Mouse (Mus musculus) mouse embryonic stem cell (cell line): Measurements from ENCODE around the gene Nob1.

Experiments used
- in situ Hi-C, 2 experiments: fragments of 300-500 bp; cut with MboI; formaldehyde crosslinking; loops; 1 replicate in 1 of 2; 3 replicates in 1 of 2; pipeline ENCODE4 v1.14.3; 2019 to 2020; ENCODE audit warnings: low sequenced_read_pairs in 2 of 2, low pct_unique_long_range_greater_than_20kb in 1 of 2, mixed read lengths in 1 of 2; ENCODE audit not compliant: unreplicated experiment in 1 of 2

Gene Nob1

DNA sequence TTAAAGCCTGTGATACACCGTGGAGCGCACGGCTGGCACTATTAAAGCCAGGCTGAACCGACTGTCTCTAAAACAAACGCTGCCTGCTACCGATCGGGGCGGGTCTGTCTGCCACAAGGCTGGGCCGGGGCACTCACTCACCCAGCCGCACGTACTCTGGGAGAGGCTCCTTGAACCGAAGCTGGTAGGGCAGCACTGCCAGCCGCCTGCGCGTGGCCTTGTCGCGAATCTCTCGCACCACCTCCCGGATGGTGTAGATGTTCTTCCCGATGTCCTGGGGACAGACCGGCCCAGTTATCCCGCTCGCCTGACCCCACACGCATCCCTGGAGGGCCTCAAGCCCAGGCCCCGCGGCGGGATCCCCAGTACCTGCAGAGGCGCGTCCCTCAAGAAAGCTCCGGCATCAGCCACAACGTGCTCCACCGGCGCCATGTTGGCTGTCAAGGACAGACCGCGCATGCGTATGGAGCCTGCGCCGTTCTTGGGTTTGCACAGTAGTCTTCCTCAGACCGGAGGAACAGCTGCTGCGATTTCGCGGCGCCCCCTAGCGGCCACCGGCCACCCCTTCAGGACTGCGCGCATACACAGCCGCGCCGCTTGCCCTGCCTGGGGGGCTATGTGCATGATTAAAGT, at the start of gene Nob1:
Nob1 (minus strand) TSS at position 455 of the 633 bp plus-strand sequence.
- in situ Hi-C loops = no loop called here

DNA sequence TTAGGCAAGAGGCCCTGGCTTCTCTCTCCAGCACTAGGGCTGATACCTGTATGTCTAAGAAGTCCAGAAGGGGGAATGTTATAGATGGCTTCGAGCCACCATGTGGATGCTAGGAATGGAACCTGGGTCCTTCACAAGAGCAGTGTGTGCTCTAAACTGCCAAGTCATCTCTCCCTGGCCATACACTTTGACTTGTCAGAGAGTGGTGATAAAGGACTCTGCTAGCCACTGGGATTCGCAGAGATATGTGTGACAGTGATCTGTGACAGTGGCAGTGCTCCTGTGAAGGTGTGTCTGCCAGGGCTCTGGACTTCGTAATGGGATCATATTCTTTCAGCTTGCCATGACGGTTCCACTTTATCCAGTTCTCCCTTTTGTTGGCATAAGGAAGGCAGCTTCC, 48.5 kb upstream of the Nob1 start:
- in situ Hi-C loops = no loop called here

DNA sequence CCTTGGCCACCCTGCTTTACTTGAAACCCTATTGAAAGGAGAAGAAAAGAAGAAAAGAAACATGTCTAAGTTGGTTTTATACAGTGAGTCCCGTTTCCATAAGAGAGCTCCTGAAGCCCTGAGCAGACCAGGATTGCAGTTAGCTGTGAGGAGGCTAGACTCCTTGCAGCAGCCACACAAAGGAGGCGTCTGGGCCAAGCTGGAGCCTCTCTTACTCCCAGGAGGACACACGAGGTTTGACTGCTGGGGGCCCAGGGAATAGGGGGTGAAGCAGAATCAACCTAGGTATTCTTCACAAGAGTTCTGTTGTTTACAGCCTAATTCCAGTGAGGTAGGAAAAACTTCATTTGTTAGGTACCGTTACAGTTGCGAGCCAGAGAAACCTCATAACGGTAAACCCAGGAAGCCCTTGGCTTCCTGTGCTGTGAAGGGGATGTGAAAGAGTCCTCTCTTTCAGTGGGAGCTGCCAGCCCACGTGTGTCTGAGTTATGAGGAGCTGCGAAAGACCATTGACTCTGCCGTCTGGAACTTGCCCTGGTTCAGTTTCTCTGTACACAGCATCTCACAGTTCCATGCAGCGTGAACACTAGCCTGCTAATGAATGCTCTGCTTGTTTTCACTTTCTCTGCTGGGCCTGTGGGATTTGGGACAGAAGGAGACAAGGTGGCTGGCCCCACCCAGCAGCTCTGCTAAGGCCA, 47.7 kb upstream of the Nob1 start:
- in situ Hi-C loops = no loop called here

GRCm38 (mm10) chr8:107470302-107470701, 45.5 kb upstream of the Nob1 start:
- in situ Hi-C loops = no loop called here

DNA sequence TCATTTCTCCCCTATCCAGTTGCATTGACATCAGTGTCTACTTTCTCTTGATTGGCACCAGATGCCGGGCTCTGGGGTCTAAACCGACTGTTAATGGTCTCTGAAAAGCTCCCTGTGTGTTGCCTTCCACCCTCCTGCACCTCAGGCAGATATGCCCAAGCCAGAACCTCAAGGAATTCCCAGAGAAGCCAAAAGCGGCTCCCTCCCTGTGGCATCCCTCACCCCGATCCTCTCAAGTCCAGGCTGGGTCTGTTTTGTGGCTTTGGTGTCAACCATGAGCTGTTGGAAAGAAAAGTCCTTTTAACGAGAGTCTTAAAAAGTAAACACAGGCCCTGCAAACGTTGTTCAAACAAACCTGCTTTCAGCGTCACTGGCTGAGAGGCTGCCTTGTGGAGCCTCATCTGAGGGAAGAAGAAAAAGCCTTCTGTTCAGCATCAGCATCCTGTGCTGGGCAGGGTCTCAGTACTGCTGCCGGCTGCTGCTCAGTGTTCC, 44.0 kb upstream of the Nob1 start:
- in situ Hi-C loops = no loop called here

DNA sequence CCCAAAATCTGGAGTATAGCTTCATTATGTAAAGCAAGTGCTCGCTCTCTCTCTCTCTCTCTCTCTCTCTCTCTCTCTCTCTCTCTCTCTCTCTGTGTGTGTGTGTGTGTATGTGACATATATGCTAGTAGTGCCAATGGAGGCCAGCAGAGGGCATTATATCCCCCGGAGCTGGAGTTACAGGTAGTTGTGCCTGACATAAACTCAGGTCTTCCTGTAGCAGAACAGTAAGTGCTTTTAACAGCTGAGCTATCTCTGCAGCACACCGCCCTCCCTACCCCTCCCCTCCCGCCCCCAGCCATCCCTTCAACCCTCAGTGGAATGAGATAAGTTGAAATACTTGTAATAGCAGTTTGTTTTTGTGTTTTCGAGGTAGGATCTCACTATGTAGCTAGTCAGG, 41.8 kb upstream of the Nob1 start:
- in situ Hi-C loops = no loop called here

DNA sequence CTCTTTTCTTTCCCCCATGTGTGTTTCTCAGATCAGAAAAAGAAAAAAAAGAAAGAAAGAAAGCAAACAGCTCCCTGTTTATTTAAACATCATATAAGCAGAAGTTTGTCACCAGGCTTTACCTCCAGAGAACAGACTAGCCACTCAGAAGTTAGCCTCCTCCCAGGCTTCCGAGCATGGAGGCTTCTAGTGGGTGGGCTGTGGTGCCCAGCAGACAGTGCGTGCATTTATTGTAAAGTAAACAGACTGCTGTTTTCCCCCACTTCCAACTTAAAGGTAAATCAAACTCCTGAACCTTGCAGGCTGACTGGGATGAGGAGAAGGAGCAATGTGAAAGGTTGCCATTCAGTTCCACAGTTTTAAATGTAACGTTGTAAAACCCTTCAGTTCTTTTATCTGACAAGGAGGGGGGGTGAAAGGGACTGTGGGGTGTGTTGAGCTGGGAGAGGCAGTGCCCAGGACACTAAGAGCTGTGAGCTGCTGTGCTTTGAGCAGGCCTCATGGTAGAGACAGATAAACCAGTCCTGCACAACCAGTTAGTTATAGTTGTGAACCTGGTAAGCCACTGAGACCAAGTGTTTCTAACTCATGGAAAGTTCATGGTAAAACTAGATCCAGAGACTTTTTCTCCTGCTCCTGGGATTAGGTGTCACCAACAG, 40.6 kb upstream of the Nob1 start:
- in situ Hi-C loops = no loop called here

- in situ Hi-C loops = loop anchor here (5.0 kb wide), 1 partner anchor 115 kb away; no protein-coding TSS in a partner anchor
Observed at GRCm38 (mm10) chr8:107462423-107462822, 37.6 kb upstream of the Nob1 start.

GRCm38 (mm10) chr8:107458281-107458680, 33.4 kb upstream of the Nob1 start:
- in situ Hi-C loops = no loop called here

DNA sequence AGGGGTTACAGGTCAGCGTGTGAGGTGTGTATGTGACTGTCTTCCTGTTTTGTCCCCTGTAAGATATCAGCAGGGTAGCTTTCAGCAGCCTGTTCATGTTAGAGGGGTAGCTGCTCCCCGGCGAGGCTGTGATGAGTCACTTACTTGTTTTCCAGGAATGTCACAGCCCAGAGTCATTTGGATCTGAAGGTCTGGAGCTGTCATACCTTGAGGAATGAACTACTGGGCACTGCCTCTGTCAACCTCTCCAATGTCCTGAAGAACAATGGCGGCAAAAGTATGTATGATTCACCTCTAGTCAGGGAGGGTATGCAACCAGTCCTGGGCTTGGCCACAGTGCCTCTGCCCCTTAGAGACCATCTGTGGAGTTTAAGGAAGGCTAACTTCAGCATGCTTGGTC, 32.9 kb upstream of the Nob1 start:
- in situ Hi-C loops = no loop called here

DNA sequence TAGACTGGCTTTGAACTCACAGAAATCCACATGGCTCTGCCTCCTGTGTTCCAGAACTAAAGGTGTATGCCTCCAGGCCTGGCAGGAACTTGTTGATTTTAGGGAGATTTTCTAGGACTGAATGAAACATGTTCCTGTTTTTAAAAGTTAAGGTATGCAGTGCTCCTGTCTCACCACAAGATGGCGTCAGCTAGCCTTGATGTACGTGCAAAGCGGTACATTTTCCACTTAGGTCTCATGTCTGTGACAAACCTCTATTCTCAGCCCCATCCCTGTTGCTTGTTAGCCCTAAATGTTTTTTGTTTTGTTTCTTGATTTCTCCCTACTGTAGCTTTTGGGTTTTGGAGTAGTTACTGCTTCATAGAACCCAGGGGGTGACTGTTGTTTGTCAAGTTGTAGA, 30.4 kb upstream of the Nob1 start:
- in situ Hi-C loops = no loop called here

DNA sequence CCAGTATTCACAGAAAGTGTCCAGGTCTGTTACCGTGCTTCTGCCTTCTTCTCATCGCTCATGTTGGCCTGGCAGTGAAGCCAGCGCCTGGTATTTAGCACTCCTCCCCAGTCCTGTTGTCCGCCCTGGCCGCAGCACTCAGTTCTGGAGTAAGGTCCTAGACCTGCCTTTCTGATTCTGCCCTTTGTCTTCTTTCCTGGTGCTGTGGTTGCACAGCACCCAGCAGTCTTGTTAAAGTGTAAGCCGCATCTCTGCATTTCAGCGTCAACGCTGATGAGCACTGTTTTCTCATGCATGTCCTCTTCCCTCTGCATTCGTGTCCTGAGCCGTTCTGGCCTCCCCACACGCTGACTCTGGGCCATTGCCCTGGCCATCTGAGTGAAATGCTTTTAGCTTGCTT, 28.5 kb upstream of the Nob1 start:
- in situ Hi-C loops = no loop called here

DNA sequence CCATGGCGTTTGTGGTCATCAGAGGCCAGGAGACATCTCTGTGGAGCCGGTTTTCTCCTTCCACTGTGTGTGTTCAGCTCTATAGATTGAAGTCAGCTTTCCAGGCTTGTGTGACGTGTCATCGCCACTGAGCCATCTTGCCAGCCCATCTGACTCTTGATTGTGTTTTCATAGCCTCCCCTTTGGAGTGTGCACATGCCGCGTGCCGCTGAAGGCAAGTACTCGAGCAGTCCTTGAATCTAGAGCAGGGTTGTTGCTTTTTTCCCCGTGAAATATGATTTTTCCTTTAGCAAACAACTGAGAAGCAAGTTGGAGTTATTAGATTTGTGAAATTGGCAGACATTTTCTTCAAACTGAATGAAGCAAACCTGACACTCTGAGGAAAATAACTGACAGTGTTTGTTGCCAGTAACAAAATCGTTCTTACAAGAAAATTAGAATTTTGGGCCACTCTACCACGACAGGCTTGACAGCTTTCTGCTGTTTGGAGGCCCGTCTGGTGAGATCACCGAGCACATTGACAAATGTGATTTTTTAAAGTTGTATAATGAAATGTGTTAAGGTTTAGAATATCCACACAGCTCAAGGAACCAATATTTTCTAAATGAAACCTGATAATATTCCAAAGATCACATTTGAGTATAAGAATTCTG, 26.7 kb upstream of the Nob1 start:
- in situ Hi-C loops = no loop called here

- in situ Hi-C loops = no loop called here
Observed at GRCm38 (mm10) chr8:107449655-107450054, 24.8 kb upstream of the Nob1 start.

GRCm38 (mm10) chr8:107449130-107449529, 24.3 kb upstream of the Nob1 start:
- in situ Hi-C loops = no loop called here

- in situ Hi-C loops = no loop called here
Observed at GRCm38 (mm10) chr8:107448382-107448889, 23.6 kb upstream of the Nob1 start.

GRCm38 (mm10) chr8:107447713-107448112, 22.9 kb upstream of the Nob1 start:
- in situ Hi-C loops = no loop called here

GRCm38 (mm10) chr8:107444626-107445025, 19.8 kb upstream of the Nob1 start:
- in situ Hi-C loops = no loop called here
